Comparison of ENCODE assay signal across 17 mouse cellular contexts in the genomic region with DNA sequence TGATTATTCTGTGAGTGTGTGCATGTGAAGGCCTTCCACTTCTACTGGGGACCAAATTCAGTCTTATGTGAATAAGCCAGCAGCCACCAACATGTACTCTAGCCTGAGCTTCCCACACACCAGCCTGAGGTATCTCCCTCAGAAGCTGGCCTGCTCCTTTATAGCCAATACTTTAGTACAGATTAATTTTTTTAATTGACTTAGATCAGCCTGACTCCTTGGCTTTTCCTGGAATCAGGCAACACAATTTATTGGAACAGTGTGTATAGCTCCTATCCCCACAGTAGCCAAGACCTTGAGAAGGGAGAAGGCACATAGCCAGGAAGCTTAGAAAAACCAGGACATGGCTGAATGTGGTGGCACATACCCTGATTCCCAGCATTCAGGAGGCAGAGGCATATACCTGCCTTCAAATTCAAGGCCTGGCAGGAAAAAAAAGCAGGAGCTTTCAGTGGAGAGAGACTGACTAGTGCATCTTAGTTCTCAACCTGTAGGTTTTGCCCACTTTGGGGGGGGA. TPM values are rescaled to one million over a fixed set of nuclear protein-coding genes. Genes with fewer than 3 reads are reported as not detected.
DNase-seq lines count a peak whose midpoint lies in the region; ATAC-seq lines count a peak whose summit lies in the region.
"Had no signal": no experiment of that assay in that cellular context is flagged by ENCODE, and none has a peak within 500 bp of the region (broad histone marks: within the 10 kb centered on the region; RNA-seq: fewer than 3 reads in every experiment).

No protein-coding gene starts in this region.

- peaks cover 23% of the 10 kb centered on the region for H3K36me3 ChIP-seq in heart, embryonic 12.5 days
- H3K36me3 ChIP-seq in limb, embryonic 15.5 days = peaks cover 20% of the 10 kb centered on the region; the same call in 1 of the 2 replicates
- peaks cover 32% of the 10 kb centered on the region for H3K36me3 ChIP-seq in limb, embryonic 10.5 days

- H3K4me2 ChIP-seq in heart, embryonic 12.5 days = no peak overlapping the region
- H3K4me2 ChIP-seq in limb, embryonic 15.5 days = no peak overlapping the region

- no peaks in the 10 kb centered on the region for H3K9me3 ChIP-seq in heart, embryonic 12.5 days (replicated peaks)
- H3K9me3 ChIP-seq in limb, embryonic 15.5 days = no peaks in the 10 kb centered on the region
- no peaks in the 10 kb centered on the region for H3K9me3 ChIP-seq in limb, embryonic 10.5 days (replicated peaks)
- H3K9me3 ChIP-seq: embryonic facial prominence, embryonic 10.5 days; limb, embryonic 12.5 days; midbrain, embryonic 10.5 days had no signal

- H3K9ac ChIP-seq in heart, embryonic 12.5 days = no peak overlapping the region
- no peak overlapping the region for H3K9ac ChIP-seq in limb, embryonic 15.5 days
- H3K9ac ChIP-seq: limb, embryonic 12.5 days had no signal

- H3K4me1 ChIP-seq in heart, embryonic 12.5 days (replicated peaks) = peaks cover 31% of the 10 kb centered on the region
- H3K4me1 ChIP-seq in limb, embryonic 15.5 days = peaks cover 31% of the 10 kb centered on the region
- peaks cover 32% of the 10 kb centered on the region for H3K4me1 ChIP-seq in limb, embryonic 10.5 days

- H3K27ac ChIP-seq in heart, embryonic 12.5 days (ENCODE audit: poor library complexity, severe bottlenecking) = no peak overlapping the region
- H3K27ac ChIP-seq in limb, embryonic 15.5 days = 0 out of 2 replicates have a peak overlapping the region, but pooled peaks have one; percentile 33
- H3K27ac ChIP-seq in limb, embryonic 10.5 days = no peak overlapping the region
- H3K27ac ChIP-seq: embryonic facial prominence, embryonic 10.5 days; limb, embryonic 12.5 days; midbrain, embryonic 10.5 days had no signal

- H3K27me3 ChIP-seq in heart, embryonic 12.5 days (replicated peaks) = no peaks in the 10 kb centered on the region
- no peaks in the 10 kb centered on the region for H3K27me3 ChIP-seq in limb, embryonic 15.5 days
- peaks cover 8% of the 10 kb centered on the region; the same call in 1 of the 2 replicates for H3K27me3 ChIP-seq in limb, embryonic 10.5 days (ENCODE audit: low read depth, poor library complexity, severe bottlenecking)
- H3K27me3 ChIP-seq: limb, embryonic 12.5 days had no signal

- no peak overlapping the region for H3K4me3 ChIP-seq in heart, embryonic 12.5 days
- H3K4me3 ChIP-seq in limb, embryonic 15.5 days = no peak overlapping the region
- H3K4me3 ChIP-seq in limb, embryonic 10.5 days = no peak overlapping the region
- H3K4me3 ChIP-seq: limb, embryonic 12.5 days had no signal

- peak; percentile 55 to 81 for DNase-seq in adrenal gland, adult (ENCODE audit: inconsistent age in 2 of 2, low spot score in 1 of 2)
- no peak for DNase-seq in adrenal gland, adult 18-20 months (ENCODE audit: low spot score in 2 of 2)
- DNase-seq in heart, adult 8-10 months (ENCODE audit: low spot score) = peak; percentile 17
- no peak for DNase-seq in limb, embryonic 10.5 days (ENCODE audit: low spot score)
- peak; percentile 21 for DNase-seq in MN1 (ENCODE audit: low spot score)
- DNase-seq in ovary, postnatal 10 days (ENCODE audit: low spot score) = no peak
- DNase-seq: cerebellum, postnatal 14 days; gastrocnemius, postnatal 36 days; kidney, postnatal 25 days; lung, postnatal 10 days; thymus, postnatal 25 days had no signal

- no peak for ATAC-seq in heart, embryonic 12.5 days (ENCODE audit: insufficient number of reproducible peaks, low FRiP score)
- ATAC-seq in limb, embryonic 15.5 days (ENCODE audit: insufficient number of reproducible peaks, low FRiP score, low TSS enrichment, low read depth) = no peak
- ATAC-seq: forebrain, embryonic 16.5 days had no signal

RNA-seq across cellular contexts. Expression of gene Ubb, which starts 5.0 kb away (rescaled TPM):
- 1,000 to 10,000 TPM; 1,040 to 1,434 TPM for total RNA-seq in adrenal gland, adult 18-20 months (2021)
- total RNA-seq in heart, adult 8-10 months (2022) = 100 to 1,000 TPM; 692 to 761 (median 719) TPM
- 2,594 and 2,627 TPM in 2 replicates for polyA plus RNA-seq in heart, embryonic 12.5 days (2016; fragmentation: Nextera tagmentation; extraction: Ambion mirVana)
- polyA plus RNA-seq in limb, embryonic 15.5 days (2015; fragmentation: Nextera tagmentation; extraction: Ambion mirVana) = 3,280 and 3,478 TPM in 2 replicates
- polyA plus RNA-seq in limb, embryonic 10.5 days (2016; fragmentation: Nextera tagmentation; extraction: Ambion mirVana) = 3,627 and 3,653 TPM in 2 replicates

RNA-seq across cellular contexts. Expression of gene Cenpv, which starts 16.9 kb away (rescaled TPM):
- total RNA-seq in adrenal gland, adult 18-20 months (2021) = 10 to 100 TPM; 32.0 to 33.1 TPM
- 10 to 100 TPM; 21.2 to 27.5 (median 24.5) TPM for total RNA-seq in heart, adult 8-10 months (2022)
- polyA plus RNA-seq in heart, embryonic 12.5 days (2016; fragmentation: Nextera tagmentation; extraction: Ambion mirVana) = 19.7 and 22.1 TPM in 2 replicates
- polyA plus RNA-seq in limb, embryonic 15.5 days (2015; fragmentation: Nextera tagmentation; extraction: Ambion mirVana) = 14.2 and 15.9 TPM in 2 replicates
- polyA plus RNA-seq in limb, embryonic 10.5 days (2016; fragmentation: Nextera tagmentation; extraction: Ambion mirVana) = 35.0 and 42.2 TPM in 2 replicates

RNA-seq across cellular contexts. Expression of gene Trpv2, which starts 18.3 kb away (rescaled TPM):
- total RNA-seq in adrenal gland, adult 18-20 months (2021) = 1 to 10 TPM; 3.4 to 7.2 TPM
- total RNA-seq in heart, adult 8-10 months (2022) = 1 to 10 TPM; 1.6 to 4.1 (median 1.8) TPM
- 4.3 and 4.6 TPM in 2 replicates for polyA plus RNA-seq in heart, embryonic 12.5 days (2016; fragmentation: Nextera tagmentation; extraction: Ambion mirVana)
- 4.1 and 5.1 TPM in 2 replicates for polyA plus RNA-seq in limb, embryonic 15.5 days (2015; fragmentation: Nextera tagmentation; extraction: Ambion mirVana)
- 0.55 and 0.87 TPM in 2 replicates for polyA plus RNA-seq in limb, embryonic 10.5 days (2016; fragmentation: Nextera tagmentation; extraction: Ambion mirVana)

Comparison
In these comparisons a context has a peak if more than half of its experiments do, and no peak if none do; other contexts are left out.
1. DNase-seq: peak in adrenal gland, adult (2 of 2), heart, adult 8-10 months (single experiment) and MN1 (single experiment); none in adrenal gland, adult 18-20 months (0 of 2), limb, embryonic 10.5 days (single experiment) and ovary, postnatal 10 days (single experiment).